Mouse (Mus musculus): Measurements from ENCODE around the gene Cdkn2c.
A peak's percentile ranks its signal among the peaks of the same experiment; 100 is the strongest.

- TF ChIP-seq POLR2A (IDR thresholded peaks at IDR 0.05; ENCODE audit: low read depth, low read length) (peak; percentile 76), CTCF (IDR thresholded peaks at IDR 0.05; ENCODE audit: extremely low read depth, insufficient read length, insufficient replicate concordance, low read depth, low read length) (no peak)
These were observed 9.5 kb upstream of the Cdkn2c start, which contains the start of gene Faf1 for GRCm38 (mm10) chr4:109676218-109677215.

Data from small intestine, adult 2 months (tissue).